ENCODE assay signal across 8 mouse cellular contexts in the genomic region with DNA sequence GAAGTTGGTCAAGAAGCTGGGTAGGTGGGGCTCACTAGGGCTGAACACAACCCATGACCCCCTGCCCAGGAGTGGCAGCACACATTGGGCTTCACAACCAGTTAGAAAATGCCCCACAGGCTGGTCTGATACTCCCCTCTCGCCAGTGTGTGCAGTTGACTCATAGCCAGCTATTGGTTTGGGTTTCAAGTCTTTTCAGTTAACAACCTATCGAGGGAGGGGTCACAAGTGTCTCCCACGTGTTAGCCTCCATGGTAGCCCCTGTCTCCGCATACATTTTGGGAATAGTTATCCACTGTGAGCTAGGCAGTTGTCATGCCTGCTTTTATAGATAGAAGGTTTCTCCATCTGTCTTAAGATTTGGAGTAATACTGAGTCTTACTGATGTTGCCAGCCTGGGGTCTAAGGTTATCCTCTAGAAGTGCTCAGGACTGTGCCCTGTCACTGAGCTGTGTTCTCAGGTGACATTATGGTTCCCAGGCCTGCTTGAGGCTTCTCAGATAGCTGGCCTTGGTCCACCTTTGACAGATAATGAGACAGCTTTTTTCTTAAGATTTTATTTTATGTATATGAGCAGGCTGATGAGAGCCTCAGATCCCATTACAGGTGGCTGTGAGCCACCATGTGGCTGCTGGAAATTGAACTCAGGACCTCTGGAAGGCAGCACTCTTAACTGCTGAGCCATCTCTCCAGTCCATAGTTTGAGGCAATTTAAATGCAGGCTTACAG. TPM values are rescaled to one million over a fixed set of nuclear protein-coding genes. Genes with fewer than 3 reads are reported as not detected.
DNase-seq lines count a peak whose midpoint lies in the region; ATAC-seq lines count a peak whose summit lies in the region.

No protein-coding gene starts in this region.

- peak overlapping the region; percentile 96 for H3K4me3 ChIP-seq in kidney, embryonic 14.5 days (ENCODE audit: low read length)
- H3K4me3 ChIP-seq in hindbrain, embryonic 12.5 days, result peak overlapping the region; percentile 87
- peak overlapping the region; percentile 69 for H3K4me3 ChIP-seq in midbrain, embryonic 15.5 days

- ATAC-seq in kidney, embryonic 14.5 days (ENCODE audit: low FRiP score, low TSS enrichment), result no peak
- ATAC-seq in hindbrain, embryonic 12.5 days (ENCODE audit: low FRiP score), result no peak
- ATAC-seq in midbrain, embryonic 15.5 days (replicated peaks), result no peak
- no peak for ATAC-seq in megakaryocyte progenitor cell, adult 5-6 weeks (replicated peaks; ENCODE audit: poor library complexity)

- peak overlapping the region; percentile 92 for H3K9ac ChIP-seq in kidney, embryonic 14.5 days (ENCODE audit: low read depth, low read length)
- H3K9ac ChIP-seq in hindbrain, embryonic 12.5 days, result peak overlapping the region; percentile 99
- peak overlapping the region; percentile 97 for H3K9ac ChIP-seq in midbrain, embryonic 15.5 days

- peaks cover 45% of the 10 kb centered on the region for H3K4me1 ChIP-seq in kidney, embryonic 14.5 days (ENCODE audit: control insufficient read depth, insufficient read depth, low read length)
- peaks cover 29% of the 10 kb centered on the region for H3K4me1 ChIP-seq in hindbrain, embryonic 12.5 days
- H3K4me1 ChIP-seq in midbrain, embryonic 15.5 days, result peaks cover 29% of the 10 kb centered on the region

- H3K4me2 ChIP-seq in kidney, embryonic 14.5 days (replicated peaks; ENCODE audit: low read depth, low read length), result peak overlapping the region; percentile 95
- H3K4me2 ChIP-seq in hindbrain, embryonic 12.5 days (replicated peaks), result peak overlapping the region; percentile 92
- peak overlapping the region; percentile 95 for H3K4me2 ChIP-seq in midbrain, embryonic 15.5 days

- H3K27ac ChIP-seq in kidney, embryonic 14.5 days (ENCODE audit: low read depth, low read length), result peak overlapping the region; percentile 97
- H3K27ac ChIP-seq in hindbrain, embryonic 12.5 days, result peak overlapping the region; percentile 95; the same call in 1 of the 2 replicates
- H3K27ac ChIP-seq in midbrain, embryonic 15.5 days, result no peak overlapping the region

- 3% methylated on average over 4 of the region's 4 CpGs for WGBS in kidney, embryonic 14.5 days
- 12% methylated on average over 4 of the region's 4 CpGs for WGBS in hindbrain, embryonic 12.5 days
- 10% methylated on average over 4 of the region's 4 CpGs for WGBS in midbrain, embryonic 15.5 days

- peaks cover 45% of the 10 kb centered on the region for H3K36me3 ChIP-seq in kidney, embryonic 14.5 days (ENCODE audit: control insufficient read depth, insufficient read depth, low read length)
- peaks cover 18% of the 10 kb centered on the region for H3K36me3 ChIP-seq in hindbrain, embryonic 12.5 days
- H3K36me3 ChIP-seq in midbrain, embryonic 15.5 days (replicated peaks), result peaks cover 10% of the 10 kb centered on the region

- H3K27me3 ChIP-seq in kidney, embryonic 14.5 days (ENCODE audit: control insufficient read depth, insufficient read depth, low read length), result no peaks in the 10 kb centered on the region
- H3K27me3 ChIP-seq in hindbrain, embryonic 12.5 days, result no peaks in the 10 kb centered on the region
- H3K27me3 ChIP-seq in midbrain, embryonic 15.5 days (replicated peaks), result no peaks in the 10 kb centered on the region

- no peak for DNase-seq in kidney, adult 9 months
- peak; percentile 67 for DNase-seq in NIH3T3 (ENCODE audit: low read depth)
- no peak for DNase-seq in gastrocnemius, postnatal 4 days (ENCODE audit: low spot score in 2 of 2)
- no peak for DNase-seq in layer of hippocampus, postnatal 36 days

- H3K9me3 ChIP-seq in kidney, embryonic 14.5 days (ENCODE audit: control insufficient read depth, low read length), result no peaks in the 10 kb centered on the region
- H3K9me3 ChIP-seq in hindbrain, embryonic 12.5 days (replicated peaks), result no peaks in the 10 kb centered on the region
- H3K9me3 ChIP-seq in midbrain, embryonic 15.5 days, result no peaks in the 10 kb centered on the region

RNA-seq across cellular contexts. Expression of gene Rpl10a, which starts 1.4 kb away (rescaled TPM):
- polyA plus RNA-seq in kidney, embryonic 14.5 days (2014; fragmentation: Nextera tagmentation; extraction: Ambion mirVana), result 911 and 1,064 TPM in 2 replicates
- polyA plus RNA-seq in hindbrain, embryonic 12.5 days (2016; fragmentation: Nextera tagmentation; extraction: Ambion mirVana), result 287 and 354 TPM in 2 replicates
- polyA plus RNA-seq in midbrain, embryonic 15.5 days (2015; fragmentation: Nextera tagmentation; extraction: Ambion mirVana), result 307 and 313 TPM in 2 replicates
- 100 to 1,000 TPM; 919 to 955 TPM for total RNA-seq in gastrocnemius, postnatal 4 days (2021)
- 3,042 and 3,166 TPM in 2 replicates for total RNA-seq in megakaryocyte progenitor cell, adult 5-6 weeks (2015)
- 795 and 921 TPM in 2 replicates for total RNA-seq in megakaryocyte progenitor cell, adult 5-6 weeks (2017)
- 100 to 1,000 TPM; 342 TPM for total RNA-seq in layer of hippocampus, postnatal 36 days (2021)

RNA-seq across cellular contexts. Expression of gene Fance, which starts 16.3 kb away (rescaled TPM):
- 24.1 and 31.9 TPM in 2 replicates for polyA plus RNA-seq in kidney, embryonic 14.5 days (2014; fragmentation: Nextera tagmentation; extraction: Ambion mirVana)
- polyA plus RNA-seq in hindbrain, embryonic 12.5 days (2016; fragmentation: Nextera tagmentation; extraction: Ambion mirVana), result 24.7 and 28.3 TPM in 2 replicates
- polyA plus RNA-seq in midbrain, embryonic 15.5 days (2015; fragmentation: Nextera tagmentation; extraction: Ambion mirVana), result 27.8 and 28.5 TPM in 2 replicates
- 10 to 100 TPM; 24.9 to 25.4 TPM for total RNA-seq in gastrocnemius, postnatal 4 days (2021)
- 28.7 and 34.8 TPM in 2 replicates for total RNA-seq in megakaryocyte progenitor cell, adult 5-6 weeks (2015)
- 11.0 and 14.8 TPM in 2 replicates for total RNA-seq in megakaryocyte progenitor cell, adult 5-6 weeks (2017)
- 10 to 100 TPM; 25.2 to 27.9 TPM for total RNA-seq in layer of hippocampus, postnatal 36 days (2021)

RNA-seq across cellular contexts. Expression of gene Tead3, which starts 20.9 kb away (rescaled TPM):
- 8.7 and 10.9 TPM in 2 replicates for polyA plus RNA-seq in kidney, embryonic 14.5 days (2014; fragmentation: Nextera tagmentation; extraction: Ambion mirVana)
- 7.0 and 7.7 TPM in 2 replicates for polyA plus RNA-seq in hindbrain, embryonic 12.5 days (2016; fragmentation: Nextera tagmentation; extraction: Ambion mirVana)
- 1.4 and 2.1 TPM in 2 replicates for polyA plus RNA-seq in midbrain, embryonic 15.5 days (2015; fragmentation: Nextera tagmentation; extraction: Ambion mirVana)
- total RNA-seq in gastrocnemius, postnatal 4 days (2021), result 10 to 100 TPM; 24.3 to 24.6 TPM
- total RNA-seq in megakaryocyte progenitor cell, adult 5-6 weeks (2015), result 0.15 and 1.9 TPM in 2 replicates
- total RNA-seq in megakaryocyte progenitor cell, adult 5-6 weeks (2017), result 0.04 TPM in 1 of 2 replicates, not detected in the other
- 1 to 10 TPM; 1.7 to 3.7 TPM for total RNA-seq in layer of hippocampus, postnatal 36 days (2021)

RNA-seq across cellular contexts. Expression of gene Tulp1, which starts 35.4 kb away (rescaled TPM):
- polyA plus RNA-seq in kidney, embryonic 14.5 days (2014; fragmentation: Nextera tagmentation; extraction: Ambion mirVana), result 5.1 and 5.6 TPM in 2 replicates
- 5.0 and 6.8 TPM in 2 replicates for polyA plus RNA-seq in hindbrain, embryonic 12.5 days (2016; fragmentation: Nextera tagmentation; extraction: Ambion mirVana)
- 1.3 and 1.9 TPM in 2 replicates for polyA plus RNA-seq in midbrain, embryonic 15.5 days (2015; fragmentation: Nextera tagmentation; extraction: Ambion mirVana)
- total RNA-seq in gastrocnemius, postnatal 4 days (2021), result under 1 TPM; 0.47 to 0.57 TPM
- total RNA-seq in megakaryocyte progenitor cell, adult 5-6 weeks (2015), result not detected in 2 replicates
- not detected in 2 replicates for total RNA-seq in megakaryocyte progenitor cell, adult 5-6 weeks (2017)
- not detected for total RNA-seq in layer of hippocampus, postnatal 36 days (2021)

Comparison
In these comparisons a context has a peak if more than half of its experiments do, and no peak if none do; other contexts are left out.
1. RNA of gene Tead3, which starts 20.9 kb away (total RNA-seq): 24.3 to 24.6 TPM in gastrocnemius, postnatal 4 days; 1.7 to 3.7 TPM in layer of hippocampus, postnatal 36 days and 0.04 to 1.9 TPM in megakaryocyte progenitor cell, adult 5-6 weeks; every median in the first group is over 4 times any median in the second.
2. Peak in every context shown above with its lines, with median percentiles within 50 percentile points of each other: H3K4me2 ChIP-seq, H3K4me3 ChIP-seq and H3K9ac ChIP-seq.